Mouse (Mus musculus) layer of hippocampus, adult 8-10 months (tissue): ENCODE results near the gene Mkln1. TPM values are rescaled to one million over a fixed set of nuclear protein-coding genes. Genes with fewer than 3 reads are reported as not detected.

Source experiments
- DNase-seq, 2 experiments: peaks; one replicate each; pipeline ENCODE4 v3.0.0; 2022; ENCODE audit warnings: low spot score in 2 of 2
- total RNA-seq, 4 experiments: library from RNA; stranded (reverse); gene quantifications; 2 replicates each; pipeline ENCODE4 v1.2.4; 2022

Mkln1 gene
- total RNA-seq = 100 to 1,000 TPM; 160 to 192 (median 175) TPM

DNA sequence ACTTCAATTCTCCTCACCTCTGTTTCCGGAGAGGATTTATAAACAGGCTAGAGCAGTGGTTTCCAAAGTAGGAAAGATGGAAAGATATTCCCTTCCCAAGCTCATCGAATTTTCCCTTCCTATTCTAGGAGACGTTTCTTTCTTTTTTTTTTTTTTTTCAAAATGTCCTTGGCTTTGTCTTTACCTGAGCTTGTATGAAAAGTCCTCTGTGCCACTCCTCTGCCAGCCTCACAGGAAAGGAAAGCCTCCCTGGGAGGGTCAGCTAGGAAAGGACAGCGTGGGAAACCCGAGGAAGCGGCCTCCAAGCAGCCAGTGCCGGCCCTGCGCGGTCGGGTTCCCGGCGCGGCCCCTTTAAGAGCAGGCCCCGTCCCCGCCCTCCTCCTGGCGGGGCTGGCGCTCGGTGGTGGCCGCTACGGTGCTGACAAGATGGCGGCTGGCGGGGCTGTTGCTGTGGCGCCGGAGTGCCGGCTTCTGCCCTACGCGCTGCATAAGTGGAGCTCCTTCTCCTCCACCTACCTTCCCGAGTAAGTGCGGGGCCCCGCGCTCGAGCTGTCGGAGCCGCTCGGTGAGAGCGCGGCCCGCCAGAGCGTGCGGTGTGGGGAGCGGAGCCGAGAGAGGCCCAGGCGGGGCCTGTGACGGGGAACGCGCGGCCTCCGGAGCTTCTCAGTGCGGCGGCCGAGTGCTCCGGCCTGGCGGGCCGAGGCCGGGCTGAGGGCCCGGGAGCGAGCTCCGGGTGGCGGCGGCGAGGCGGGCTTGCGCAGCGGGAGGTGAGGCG, at the start of gene Mkln1:
Mkln1 (plus strand) TSS at position 305 of the 775 bp plus-strand sequence.
- peak; percentile 72 to 88 for DNase-seq

DNA sequence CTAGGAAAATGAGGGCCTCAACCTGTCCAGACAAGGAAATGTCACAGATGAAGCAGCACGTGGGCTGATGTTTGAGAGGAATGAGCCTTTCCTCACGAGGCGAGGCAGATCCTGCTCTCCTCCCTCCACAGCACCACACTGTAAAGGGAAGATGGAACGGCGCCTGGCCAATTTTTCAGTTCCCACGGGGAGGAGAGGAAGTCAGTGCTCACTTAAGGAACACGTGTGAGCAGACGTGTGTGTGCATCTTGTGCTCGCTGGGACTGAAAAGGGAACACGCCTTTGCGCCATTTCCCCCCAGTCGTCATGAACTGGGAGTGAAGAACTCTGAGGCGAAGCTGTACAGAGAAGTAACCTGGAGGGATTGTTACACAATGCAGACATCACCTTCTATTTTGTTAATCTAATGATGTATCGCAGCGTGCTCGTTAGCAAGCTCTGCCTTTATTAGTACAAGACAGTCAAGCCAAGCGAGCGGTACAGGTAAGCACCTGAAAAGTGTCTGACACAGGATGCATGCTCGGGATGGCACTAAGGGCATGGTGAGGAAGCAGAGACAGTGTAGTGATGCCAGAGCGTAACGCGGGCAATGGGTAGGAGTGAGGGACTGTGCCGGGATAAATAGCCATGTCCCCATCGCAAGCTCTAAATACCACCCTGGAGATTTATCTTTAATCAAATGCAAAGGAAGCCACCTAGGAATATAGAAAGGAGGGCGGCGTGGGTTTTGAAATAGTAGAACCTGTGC, 41.9 kb upstream of the Mkln1 start:
- no peak for DNase-seq

DNA sequence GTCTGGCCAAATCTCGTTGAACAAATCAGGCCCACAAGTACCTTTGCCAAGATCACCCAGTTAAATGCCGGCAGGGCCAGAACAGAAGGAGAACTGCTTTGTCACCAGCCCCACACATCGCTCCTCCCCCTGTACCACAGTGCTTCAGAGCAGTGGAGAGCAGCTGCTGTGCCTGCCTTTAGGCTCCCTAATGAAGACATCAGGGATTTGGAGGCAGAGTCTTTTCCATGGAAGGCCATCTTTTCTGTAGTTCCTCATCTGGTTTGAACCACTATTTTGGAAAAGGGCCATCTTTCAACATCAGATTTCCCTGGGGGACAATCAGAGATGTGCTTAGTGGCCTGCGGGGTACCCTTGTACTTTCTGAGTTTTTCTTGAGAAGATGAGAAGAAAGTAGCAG, 41.2 kb upstream of the Mkln1 start:
- peak; percentile 63 to 70 for DNase-seq

DNA sequence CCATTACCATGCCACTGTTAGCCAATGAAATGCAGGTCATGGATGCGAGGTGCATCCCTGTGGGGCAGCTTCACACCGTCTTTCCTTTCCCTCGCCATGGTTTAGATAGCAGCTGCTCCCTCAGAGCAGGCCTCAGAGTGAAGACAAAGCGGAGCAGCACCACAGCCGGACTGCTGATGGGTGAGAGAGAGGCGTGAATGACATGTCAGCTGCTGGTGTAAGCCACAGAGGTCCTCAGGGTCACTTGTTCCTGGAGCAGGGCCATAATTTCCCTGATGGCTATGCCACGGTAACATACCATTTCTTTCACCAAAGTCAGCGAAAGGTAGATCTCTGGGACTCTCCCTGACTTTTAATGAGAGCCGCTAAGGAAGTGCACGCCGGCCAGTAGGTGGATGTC, 35.9 kb upstream of the Mkln1 start:
- DNase-seq = no peak

DNA sequence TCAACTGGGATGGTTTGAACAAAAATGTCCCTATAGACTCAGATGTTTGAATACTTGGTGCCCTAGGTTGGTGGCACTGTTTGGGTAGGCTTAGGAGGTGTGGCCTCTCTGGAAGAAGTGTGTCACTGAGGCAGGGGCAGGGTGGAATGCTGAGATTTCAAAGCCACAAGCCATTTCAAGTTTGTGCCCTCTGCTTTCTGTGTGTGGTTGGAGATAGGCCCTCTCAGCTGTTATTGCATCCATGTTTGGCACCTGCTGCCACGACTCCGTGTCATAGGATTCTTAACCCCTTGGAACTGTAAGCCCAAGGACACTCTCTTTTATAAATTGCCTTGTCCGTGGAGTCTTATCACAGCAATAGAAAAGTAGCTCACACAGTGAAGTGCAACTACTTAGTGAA, 34.1 kb upstream of the Mkln1 start:
- DNase-seq = no peak

DNA sequence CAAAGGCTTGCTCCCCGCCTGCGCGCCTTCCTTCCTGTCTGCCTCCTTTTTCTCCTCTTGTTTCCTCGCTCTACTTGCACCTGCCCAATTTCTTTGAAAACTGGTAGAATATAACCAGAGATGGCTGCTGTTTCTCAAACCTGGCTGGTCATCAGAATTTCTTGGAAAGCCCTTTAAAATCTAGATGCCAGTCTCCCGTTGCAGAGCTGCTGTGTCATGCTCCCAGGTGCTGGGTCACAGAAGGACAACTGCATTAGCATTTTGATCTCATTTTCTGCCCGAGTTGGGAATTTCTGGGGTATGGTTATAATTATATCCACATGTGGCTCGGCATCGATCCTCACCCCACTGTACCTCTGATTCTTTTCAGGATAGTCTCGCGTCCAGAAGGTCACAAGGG, 30.6 kb upstream of the Mkln1 start:
- no peak for DNase-seq

DNA sequence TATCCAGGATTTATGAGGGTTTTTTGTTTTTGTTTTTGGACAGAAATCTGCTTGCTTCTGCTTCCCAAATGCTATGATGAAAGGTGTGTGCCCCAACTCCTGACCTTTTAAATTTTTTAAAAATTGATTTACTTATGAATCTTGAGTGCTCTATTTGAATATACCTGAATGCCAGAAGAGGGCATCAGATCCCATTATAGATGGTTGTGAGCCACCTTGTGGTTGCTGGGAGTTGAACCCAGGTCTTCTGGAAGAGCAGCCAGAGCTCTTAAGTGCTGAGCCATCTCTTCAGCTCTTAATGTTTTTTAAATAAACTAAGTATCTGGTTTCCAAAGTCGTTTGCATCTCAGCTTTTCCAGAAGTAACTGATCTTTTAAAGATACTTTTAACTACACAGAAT, 30.0 kb upstream of the Mkln1 start:
- DNase-seq = no peak

DNA sequence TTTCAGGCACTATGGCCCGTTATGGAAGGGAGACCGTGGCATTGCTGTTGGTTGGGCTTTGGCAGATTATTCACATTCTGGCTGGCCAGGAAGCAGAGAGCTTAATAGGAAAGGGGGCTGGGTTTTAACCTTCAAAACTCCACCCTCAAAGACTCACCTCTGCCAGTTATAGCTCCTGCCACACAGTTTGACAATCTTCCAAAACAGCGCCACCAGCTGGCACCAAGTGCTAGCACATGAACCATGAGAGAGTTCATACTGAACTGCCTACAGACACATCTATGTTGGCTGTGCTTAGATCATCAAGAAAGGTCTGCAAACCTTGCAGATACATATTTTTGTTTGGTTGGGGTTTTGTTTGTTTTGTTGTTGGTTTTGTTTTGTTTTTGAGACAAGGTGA, 28.7 kb upstream of the Mkln1 start:
- no peak for DNase-seq

DNA sequence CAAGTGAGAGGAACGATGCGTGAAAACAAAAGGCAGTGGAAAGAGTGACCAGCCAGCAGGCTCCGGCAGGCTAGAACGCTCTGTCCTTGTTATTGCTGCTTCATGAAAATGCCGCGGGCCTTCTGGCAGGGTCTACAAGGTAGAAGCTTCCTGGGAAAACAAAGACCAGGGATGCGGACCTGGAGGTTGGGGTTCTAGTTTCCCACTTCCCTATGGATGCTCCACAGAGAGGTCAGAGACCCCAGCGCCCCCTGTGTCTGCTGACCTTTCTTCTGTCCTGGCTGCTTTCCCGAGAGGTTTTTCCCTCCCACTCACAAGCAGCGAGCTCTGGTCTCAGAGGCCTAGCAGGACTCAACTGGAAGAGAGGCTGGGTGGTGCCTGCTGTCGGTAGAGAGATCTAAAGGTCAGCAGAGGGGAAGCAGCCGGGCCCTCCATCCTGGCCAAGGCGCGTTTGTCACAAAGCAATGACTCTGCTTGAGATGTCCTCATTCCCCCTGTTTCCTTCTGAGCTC, 27.9 kb upstream of the Mkln1 start:
- DNase-seq = no peak

DNA sequence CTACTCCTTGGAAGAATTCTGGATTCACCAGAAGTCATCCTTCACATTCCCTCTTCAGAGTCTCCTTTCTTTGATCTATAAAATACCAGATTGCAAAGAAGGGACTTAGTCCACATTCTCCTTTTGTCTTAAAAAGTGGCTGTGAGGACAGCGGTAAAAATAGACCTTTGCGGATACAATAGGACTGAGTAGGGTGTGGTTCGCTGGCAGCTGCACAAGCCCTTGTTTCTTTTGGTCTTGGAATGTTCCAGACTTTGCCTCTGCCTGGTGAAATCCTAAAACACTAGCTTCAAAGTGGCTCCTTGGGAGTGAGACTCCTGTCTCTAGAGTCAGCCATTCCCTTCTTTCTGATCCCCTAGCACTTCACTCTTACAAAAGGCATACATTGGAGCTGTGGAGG, 27.4 kb upstream of the Mkln1 start:
- no peak for DNase-seq

DNA sequence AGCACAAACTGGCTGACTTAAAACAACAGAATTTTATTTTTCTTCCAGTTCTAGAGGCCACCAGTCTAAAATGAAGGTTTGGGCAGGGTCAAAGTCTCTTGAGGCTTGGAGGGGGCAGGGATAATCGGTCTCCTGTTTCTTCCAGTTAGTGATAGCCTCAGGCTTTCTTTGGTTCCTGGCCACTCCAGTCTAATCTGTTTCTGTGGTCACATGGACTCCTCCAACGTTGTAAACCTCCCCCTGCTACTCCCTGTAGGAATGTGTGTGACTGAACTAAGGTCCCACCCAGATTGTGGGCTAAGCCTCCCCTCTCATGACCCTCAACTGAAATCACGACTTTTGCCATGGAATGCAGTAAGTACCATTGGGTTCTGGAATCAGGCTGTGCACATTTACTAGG, 25.9 kb upstream of the Mkln1 start:
- no peak for DNase-seq

DNA sequence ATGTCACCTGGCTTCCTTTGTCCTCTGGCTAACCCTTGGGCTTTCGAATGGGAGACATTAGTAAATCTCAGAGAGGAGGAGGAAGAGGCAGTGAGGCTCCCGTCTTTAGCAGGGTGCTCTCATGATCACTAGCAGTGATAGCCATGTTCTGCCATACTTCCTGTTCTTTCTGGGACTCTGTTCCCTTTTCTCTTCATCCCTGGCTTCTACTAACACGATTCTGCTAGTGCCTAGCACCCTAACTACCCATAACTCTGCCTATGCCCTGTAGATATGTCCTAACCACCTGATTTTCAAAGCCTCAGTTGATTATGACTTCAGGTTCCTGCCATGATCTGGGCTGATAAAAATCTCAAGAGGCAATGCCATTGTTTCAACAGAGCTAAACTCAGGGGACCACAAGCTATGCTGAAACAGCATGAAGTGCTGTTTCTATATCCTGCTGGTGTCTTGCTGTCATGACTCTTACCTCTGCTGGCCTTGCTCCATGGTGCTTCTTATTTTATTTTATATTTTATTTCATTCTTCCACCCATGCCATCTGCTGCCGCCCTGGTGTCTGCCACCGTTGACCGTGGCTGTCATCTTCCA, 25.4 kb upstream of the Mkln1 start:
- DNase-seq = no peak

DNA sequence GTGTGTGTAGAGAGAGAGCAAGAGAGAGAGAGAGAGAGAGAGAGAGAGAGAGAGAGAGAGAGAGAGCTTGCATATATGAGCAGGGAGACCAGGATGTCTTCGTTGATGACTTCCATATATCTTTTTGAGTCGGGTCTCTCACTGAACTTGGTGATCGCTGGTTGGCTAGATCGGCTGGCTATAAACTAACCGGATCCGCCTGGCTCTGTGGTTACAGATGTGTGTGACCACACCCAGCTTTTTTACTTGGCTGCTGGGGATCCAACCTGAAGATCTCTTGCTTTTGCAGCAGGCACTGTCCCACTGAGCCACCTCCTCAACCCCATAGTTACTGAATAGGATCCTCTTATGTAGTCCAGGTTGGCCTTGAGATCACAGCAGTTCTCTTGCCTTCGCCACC, 15.5 kb upstream of the Mkln1 start:
- DNase-seq = no peak

DNA sequence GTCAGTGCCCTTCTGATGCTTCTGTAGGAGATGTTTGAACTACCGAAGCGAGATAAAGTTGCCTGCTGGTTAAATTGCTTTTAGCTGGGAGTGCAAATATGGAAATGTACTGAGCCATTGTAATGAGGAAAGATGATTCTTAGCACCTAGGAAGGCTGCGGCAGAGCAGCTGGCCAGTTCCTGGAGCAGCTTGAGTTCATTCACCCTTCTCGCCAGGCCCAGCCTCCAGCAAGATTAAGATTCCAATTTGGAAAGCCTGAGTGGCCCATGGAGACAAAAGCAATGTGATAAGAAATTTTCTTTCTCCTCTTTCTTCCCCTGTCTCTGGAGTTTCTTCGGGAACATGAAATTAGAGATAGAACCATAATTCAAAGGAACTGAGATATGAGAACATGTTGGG, 13.7 kb upstream of the Mkln1 start:
- no peak for DNase-seq

DNA sequence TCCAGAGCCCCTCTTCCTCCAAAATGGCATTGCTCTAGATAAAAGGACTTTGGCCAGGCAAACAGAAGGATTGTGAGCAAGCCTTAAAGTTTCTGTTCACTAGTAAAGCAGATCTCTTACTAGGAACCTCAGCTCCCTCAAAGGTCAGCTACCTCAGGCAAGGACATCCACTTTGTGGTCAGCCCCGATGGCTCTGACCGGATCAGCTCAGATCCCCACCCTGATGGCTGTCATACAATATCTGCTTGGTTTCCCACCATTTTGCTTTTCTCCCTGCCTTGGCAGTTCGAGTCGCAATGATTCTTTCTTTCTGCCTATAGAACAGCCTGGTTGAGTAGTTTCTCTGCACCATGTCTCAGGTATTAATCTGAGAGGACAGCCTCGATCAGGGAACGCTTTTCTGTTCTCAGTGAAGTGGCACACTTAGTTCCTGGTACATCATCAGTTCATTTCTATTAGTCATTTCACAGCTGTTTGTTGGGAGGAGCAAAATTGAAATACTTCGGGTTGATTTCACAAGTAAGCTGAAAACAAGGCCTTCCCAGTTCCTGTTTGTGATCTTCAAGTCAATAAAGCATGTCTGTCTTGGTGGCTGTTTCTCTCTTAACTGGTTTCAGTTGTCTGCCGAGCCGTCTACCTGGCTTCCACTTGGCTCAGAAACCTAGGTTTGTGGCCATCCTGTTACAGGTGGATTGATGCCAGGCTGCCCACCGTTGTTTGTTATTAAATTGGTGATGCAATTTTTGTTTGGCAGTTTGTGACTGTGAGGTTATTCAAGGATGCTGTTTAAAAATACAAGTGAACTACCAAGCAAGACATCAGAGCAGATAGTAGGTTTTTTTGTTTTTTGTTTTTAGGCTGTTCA, 13.0 kb upstream of the Mkln1 start:
- no peak for DNase-seq

DNA sequence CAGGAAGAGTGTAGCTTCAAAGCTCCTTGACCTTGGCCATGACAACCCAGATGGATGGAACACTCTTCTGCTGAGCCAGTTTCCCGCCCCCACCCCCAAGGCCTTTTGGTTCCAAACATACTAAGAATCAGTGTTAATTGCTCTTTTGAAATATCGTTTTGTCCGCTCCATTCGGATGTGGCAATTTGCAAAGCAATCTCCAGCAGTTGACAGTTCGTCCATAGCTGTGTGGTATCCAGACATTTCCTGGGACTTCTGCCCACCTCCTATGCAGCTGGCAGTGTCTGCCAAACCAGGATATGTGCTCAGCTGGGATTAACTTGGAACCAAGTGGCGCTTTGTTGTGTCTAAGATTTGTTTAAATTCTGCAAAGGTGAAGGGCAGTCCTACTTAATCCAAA, 8.8 kb upstream of the Mkln1 start:
- no peak for DNase-seq

DNA sequence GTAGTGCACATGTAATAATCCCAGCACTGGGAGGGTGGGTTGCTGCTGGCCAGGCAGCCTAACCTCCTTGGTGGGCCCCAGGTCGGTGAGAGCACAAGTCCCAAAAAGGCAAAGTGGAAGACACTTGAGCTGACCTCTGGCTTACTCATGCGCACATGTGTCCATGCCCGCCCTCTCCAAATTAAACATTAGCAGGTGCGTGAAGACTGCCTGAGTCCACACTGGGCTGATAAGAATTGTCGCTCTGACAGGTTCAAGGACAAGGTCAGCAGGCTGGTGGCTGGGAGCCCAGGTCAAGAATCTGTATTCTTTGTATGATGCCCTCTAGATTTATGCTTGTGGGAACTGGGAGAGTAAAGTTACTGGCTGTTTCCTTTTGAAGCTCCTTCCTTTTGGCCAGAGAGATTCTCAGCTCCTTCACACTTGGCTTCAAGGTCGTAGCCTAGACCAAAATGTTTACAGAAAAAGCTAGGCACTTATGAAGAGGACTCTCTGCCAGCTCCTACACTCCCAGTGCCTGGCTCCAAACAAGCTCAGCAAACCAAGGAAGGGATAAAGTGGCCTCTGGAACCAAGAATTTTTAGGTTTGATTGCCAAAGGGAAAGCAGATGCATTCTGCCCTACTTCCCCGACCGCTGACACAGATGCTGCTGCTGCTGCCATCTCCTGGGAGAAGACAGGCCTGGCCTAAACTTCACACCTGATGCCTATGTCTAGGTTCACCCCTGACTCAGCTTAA, 8.1 kb upstream of the Mkln1 start:
- no peak for DNase-seq

DNA sequence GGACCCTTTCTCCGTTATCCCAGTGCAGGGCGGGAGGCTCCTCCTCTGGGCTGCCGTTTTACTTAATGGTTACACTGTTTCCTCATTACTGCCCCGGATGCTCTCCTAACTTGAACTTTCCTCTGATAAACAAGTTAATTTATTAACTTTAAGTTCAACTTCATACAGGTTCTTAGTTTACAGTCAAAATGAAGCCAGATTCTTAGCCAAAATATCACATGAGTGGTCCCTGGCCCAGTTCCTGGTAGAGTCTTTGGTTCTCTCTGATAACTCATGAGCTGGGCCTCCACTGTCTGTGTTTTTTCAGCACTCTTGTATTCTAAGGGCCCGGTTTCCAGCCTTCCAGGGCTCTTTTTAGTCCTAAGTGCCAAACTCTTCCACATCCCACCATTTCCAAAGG, 5.7 kb upstream of the Mkln1 start:
- no peak for DNase-seq

DNA sequence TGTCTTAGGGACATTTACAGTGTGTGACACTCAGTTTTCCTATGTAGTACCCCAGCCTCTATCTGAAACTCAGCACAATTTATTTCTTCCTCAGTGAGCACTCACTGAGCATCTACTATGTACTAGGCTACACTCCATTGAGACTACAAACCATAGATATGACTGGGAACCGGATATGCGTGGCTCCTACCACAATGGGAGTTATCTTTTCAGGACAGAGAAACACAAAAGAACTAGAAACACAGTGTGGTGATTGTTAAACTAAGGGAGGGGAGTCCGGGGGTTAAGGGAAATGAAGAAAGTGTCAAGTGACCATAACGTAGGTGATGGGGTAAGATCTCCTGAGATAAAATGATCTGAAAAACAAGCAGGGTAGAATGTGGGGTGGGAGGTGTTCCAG, 2.4 kb upstream of the Mkln1 start:
- no peak for DNase-seq

DNA sequence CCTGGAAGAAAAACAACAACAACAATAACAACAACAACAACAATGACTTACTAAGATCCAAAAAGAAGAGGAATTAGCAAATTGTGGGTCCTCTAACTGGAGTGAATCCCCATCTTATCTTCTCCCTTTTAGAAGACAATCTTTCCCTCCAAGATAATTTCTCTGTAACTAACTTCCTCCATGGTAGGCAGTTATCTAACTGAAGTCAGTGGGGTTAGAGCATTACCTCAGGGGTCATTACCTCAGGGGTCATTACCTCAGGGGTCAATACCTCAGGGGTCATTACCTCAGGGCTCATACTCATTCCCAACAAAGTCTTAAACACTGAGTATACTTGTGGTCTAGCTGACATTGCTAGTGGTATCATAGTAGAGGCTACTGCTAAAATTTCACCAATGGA, 1.2 kb upstream of the Mkln1 start:
- no peak for DNase-seq
